Mouse (Mus musculus) MEL (cell line): Measurements from ENCODE around the gene Fam196b. TPM values are rescaled to one million over a fixed set of nuclear protein-coding genes. Genes with fewer than 3 reads are reported as not detected.

ENCODE experiments used
- DNase-seq: peaks from one replicate; pipeline ENCODE4 v3.0.0; 2011; ENCODE audit warnings: low read depth, low spot score
- H3K27ac ChIP-seq: 2 replicates; pipeline ENCODE4 v1.5.1; 2012; ENCODE audit warnings: low read depth, mild to moderate bottlenecking, control low read depth, low read length, moderate library complexity; ENCODE audit not compliant: control insufficient read depth
- H3K27me3 ChIP-seq, 2 experiments: fragments of 150-350 bp in 1 of 2; sonication (generic) in 1 of 2; 2 replicates each; pipeline ENCODE4 v1.6.1; 2012; ENCODE audit warnings: low read length in 2 of 2, mild to moderate bottlenecking in 2 of 2, improper control_type of control experiment in 1 of 2, moderate library complexity in 1 of 2; ENCODE audit not compliant: insufficient read depth in 2 of 2, control insufficient read depth in 1 of 2
- H3K36me3 ChIP-seq, 2 experiments: 2 replicates each; pipeline ENCODE4 v1.6.1; 2012 to 2014; ENCODE audit warnings: low read length in 2 of 2, improper control_type of control experiment in 1 of 2, inconsistent platforms in 1 of 2, mild to moderate bottlenecking in 1 of 2; ENCODE audit not compliant: insufficient read depth in 2 of 2, control insufficient read depth in 1 of 2
- H3K4me1 ChIP-seq, 2 experiments: fragments of 150-350 bp in 1 of 2; sonication (generic) in 1 of 2; 2 replicates each; pipeline ENCODE4 v1.6.1; 2012; ENCODE audit warnings: low read length in 2 of 2, improper control_type of control experiment in 1 of 2, mild to moderate bottlenecking in 1 of 2; ENCODE audit not compliant: insufficient read depth in 2 of 2, control insufficient read depth in 1 of 2
- H3K4me3 ChIP-seq, 2 experiments: fragments of 150-350 bp in 1 of 2; sonication (generic) in 1 of 2; 2 replicates each; pipeline ENCODE4 v1.5.1; 2012; ENCODE audit warnings: low read depth in 2 of 2, low read length in 2 of 2, mild to moderate bottlenecking in 2 of 2, moderate library complexity in 2 of 2, control low read depth in 1 of 2, improper control_type of control experiment in 1 of 2; ENCODE audit not compliant: control insufficient read depth in 1 of 2, insufficient read depth in 1 of 2
- H3K79me2 ChIP-seq: 2 replicates; pipeline ENCODE4 v1.6.1; 2012; ENCODE audit warnings: mild to moderate bottlenecking, low read length, moderate library complexity; ENCODE audit not compliant: control insufficient read depth, poor library complexity, insufficient read depth
- H3K9ac ChIP-seq: 2 replicates; pipeline ENCODE4 v1.6.1; 2012; ENCODE audit warnings: low read depth, mild to moderate bottlenecking, control low read depth, low read length, moderate library complexity; ENCODE audit not compliant: control insufficient read depth, poor library complexity, severe bottlenecking
- H3K9me3 ChIP-seq: fragments of 150-350 bp; sonication (generic); replicated peaks from 2 replicates; pipeline ENCODE4 v1.6.1; 2012; ENCODE audit warnings: mild to moderate bottlenecking, low read length, improper control_type of control experiment, moderate library complexity; ENCODE audit not compliant: insufficient read depth
- CHD2 ChIP-seq: IDR thresholded peaks from 2 replicates; pipeline ENCODE4 v1.6.1; 2011; ENCODE audit warnings: low read length, improper control_type of control experiment
- EP300 ChIP-seq, 2 experiments: IDR thresholded peaks; 2 replicates each; pipeline ENCODE4 v1.6.1; 2011; ENCODE audit warnings: improper control_type of control experiment in 2 of 2, low read length in 2 of 2, low read depth in 1 of 2, mild to moderate bottlenecking in 1 of 2
- GATA1 ChIP-seq: IDR thresholded peaks from 2 replicates; pipeline ENCODE4 v1.6.1; 2011; ENCODE audit warnings: low read depth, low read length, improper control_type of control experiment
- KAT2A ChIP-seq: conservative IDR thresholded peaks from 2 replicates; pipeline ENCODE4 v1.6.1; 2012; ENCODE audit warnings: low read depth, low read length, improper control_type of control experiment, inconsistent platforms
- MAX ChIP-seq: IDR thresholded peaks from 2 replicates; pipeline ENCODE4 v1.6.1; 2011; ENCODE audit warnings: low read length, improper control_type of control experiment
- POLR2A ChIP-seq, 2 experiments: IDR thresholded peaks; 2 replicates each; pipeline ENCODE4 v1.6.1; 2011 to 2012; ENCODE audit warnings: low read length in 2 of 2, mild to moderate bottlenecking in 2 of 2, control low read depth in 1 of 2, improper control_type of control experiment in 1 of 2, low read depth in 1 of 2, moderate library complexity in 1 of 2; ENCODE audit not compliant: control insufficient read depth in 1 of 2, insufficient read depth in 1 of 2, poor library complexity in 1 of 2
- POLR2AphosphoS5 ChIP-seq: IDR thresholded peaks from 2 replicates; pipeline ENCODE4 v1.6.1; 2012; ENCODE audit warnings: low read depth, borderline replicate concordance, mild to moderate bottlenecking, inconsistent platforms, low read length, moderate library complexity, mixed read lengths
- RAD21 ChIP-seq: IDR thresholded peaks from 2 replicates; pipeline ENCODE4 v1.6.1; 2011; ENCODE audit warnings: mild to moderate bottlenecking, low read depth, low read length, improper control_type of control experiment
- RCOR1 ChIP-seq: IDR thresholded peaks from 2 replicates; pipeline ENCODE4 v1.6.1; 2012; ENCODE audit warnings: low read depth, mild to moderate bottlenecking, inconsistent platforms, low read length, improper control_type of control experiment
- SIN3A ChIP-seq: IDR thresholded peaks from 2 replicates; pipeline ENCODE4 v1.6.1; 2012; ENCODE audit warnings: low read length, improper control_type of control experiment, inconsistent platforms
- SMC3 ChIP-seq: IDR thresholded peaks from 2 replicates; pipeline ENCODE4 v1.6.1; 2011; ENCODE audit warnings: low read depth, low read length, improper control_type of control experiment
- TAL1 ChIP-seq: IDR thresholded peaks from 2 replicates; pipeline ENCODE4 v1.6.1; 2012; ENCODE audit warnings: mild to moderate bottlenecking, inconsistent platforms, low read length, moderate library complexity, mixed read lengths
- TBP ChIP-seq: IDR thresholded peaks from 2 replicates; pipeline ENCODE4 v1.8.0; 2011; ENCODE audit warnings: low read depth, low read length, improper control_type of control experiment
- USF1 ChIP-seq: IDR thresholded peaks from 2 replicates; pipeline ENCODE4 v1.6.1; 2014; ENCODE audit warnings: low read depth, mild to moderate bottlenecking, inconsistent platforms, low read length, improper control_type of control experiment, moderate library complexity
- USF2 ChIP-seq, 2 experiments: IDR thresholded peaks; 2 replicates each; pipeline ENCODE4 v1.6.1; 2011 to 2012; ENCODE audit warnings: improper control_type of control experiment in 2 of 2, low read length in 2 of 2, borderline replicate concordance in 1 of 2, inconsistent platforms in 1 of 2, low read depth in 1 of 2, mild to moderate bottlenecking in 1 of 2; ENCODE audit not compliant: insufficient read depth in 1 of 2
- ZKSCAN1 ChIP-seq: IDR thresholded peaks from 2 replicates; pipeline ENCODE4 v1.6.1; 2012; ENCODE audit warnings: low read depth, mild to moderate bottlenecking, inconsistent platforms, low read length, improper control_type of control experiment, moderate library complexity
- ZMIZ1 ChIP-seq: IDR thresholded peaks from 2 replicates; pipeline ENCODE4 v1.6.1; 2012; ENCODE audit warnings: low read depth, mild to moderate bottlenecking, inconsistent platforms, low read length, improper control_type of control experiment, moderate library complexity
- polyA plus RNA-seq, 2 experiments: library from polyadenylated mRNA; stranded (reverse) in 1 of 2; unstranded in 1 of 2; fragments of >175 nt in 1 of 2; fragments of >200 nt in 1 of 2; gene quantifications; 2 replicates each; pipeline versions ENCODE4 v1.2.1 to v1.2.4; 2012; ENCODE audit warnings: low replicate concordance in 2 of 2, low read depth in 1 of 2; ENCODE audit not compliant: insufficient read length in 2 of 2, insufficient read depth in 1 of 2, missing spikeins in 1 of 2
- total RNA-seq: library from RNA; depleted of rRNA; stranded (reverse); fragments of 300-350 nt; gene quantifications from 2 replicates; pipeline ENCODE4 v1.2.3, GENCODE M21; 2012

Fam196b gene
- total and polyA plus RNA-seq, 3 experiments = 0.10 to 0.23 TPM; not detected in 1

- H3K9ac ChIP-seq = no peak overlapping the region
- H3K4me1 ChIP-seq = peaks cover 4 to 7% of the 10 kb centered on the region in 2 experiments; a peak in 3 of 4 replicates
- H3K27ac ChIP-seq = no peak overlapping the region
- peaks cover 9 to 13% of the 10 kb centered on the region in 2 experiments for H3K36me3 ChIP-seq
- TF ChIP-seq ZMIZ1 (0 out of 2 replicates have a peak, but pooled peaks have one; percentile 28), MAX (0 out of 2 replicates have a peak, but pooled peaks have one; percentile 47), POLR2AphosphoS5 (no peak), SIN3A (no peak), USF1 (no peak)
- no peaks in the 10 kb centered on the region for H3K79me2 ChIP-seq
- H3K27me3 ChIP-seq = no peaks in the 10 kb centered on the region
- DNase-seq = peak; percentile 59
- no peaks in the 10 kb centered on the region for H3K9me3 ChIP-seq
- no peak overlapping the region for H3K4me3 ChIP-seq
Observed at GRCm38 (mm10) chr11:34311717-34312116, 2.9 kb upstream of the Fam196b start.

DNA sequence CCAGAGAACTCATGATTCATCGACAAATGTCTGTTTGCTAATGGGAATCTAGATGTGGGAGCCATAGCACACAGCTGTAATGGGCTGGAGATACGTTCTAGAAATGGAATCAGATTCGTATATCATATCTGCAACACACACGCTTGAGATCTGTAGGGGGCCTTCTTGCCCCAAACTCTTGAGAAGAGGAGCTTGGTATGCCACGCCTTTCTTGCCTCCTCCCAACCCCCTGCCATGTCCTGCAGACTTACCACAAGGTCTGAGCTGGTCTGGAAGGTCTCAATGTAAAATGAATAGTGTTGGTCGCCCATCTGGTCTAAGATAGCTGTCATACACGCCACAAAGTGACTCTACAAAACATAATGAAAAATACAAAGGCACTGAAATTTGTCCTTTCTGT, 2.4 kb upstream of the Fam196b start:
- Histone ChIP-seq H3K27me3 (no peaks in the 10 kb centered on the region), H3K4me3 (no peak overlapping the region), H3K36me3 (peaks cover 9 to 11% of the 10 kb centered on the region in 2 experiments), H3K79me2 (no peaks in the 10 kb centered on the region), H3K4me1 (peaks cover 4 to 7% of the 10 kb centered on the region in 2 experiments; a peak in 3 of 4 replicates), H3K9me3 (no peaks in the 10 kb centered on the region), H3K27ac (no peak overlapping the region), H3K9ac (no peak overlapping the region)
- TF ChIP-seq USF2 (IDR thresholded peaks at IDR 0.05; ENCODE audit: borderline replicate concordance in 1 of 2, insufficient read depth in 1 of 2, low read depth in 1 of 2, low read length in 2 of 2) = no peak
- TF ChIP-seq SMC3 = no peak
- TF ChIP-seq EP300 (IDR thresholded peaks at IDR 0.05; ENCODE audit: low read depth in 1 of 2, low read length in 2 of 2) = 0 out of 4 replicates have a peak, but pooled peaks of 1 of the 2 experiments have one; percentile 19
- DNase-seq = peak; percentile 27

DNA sequence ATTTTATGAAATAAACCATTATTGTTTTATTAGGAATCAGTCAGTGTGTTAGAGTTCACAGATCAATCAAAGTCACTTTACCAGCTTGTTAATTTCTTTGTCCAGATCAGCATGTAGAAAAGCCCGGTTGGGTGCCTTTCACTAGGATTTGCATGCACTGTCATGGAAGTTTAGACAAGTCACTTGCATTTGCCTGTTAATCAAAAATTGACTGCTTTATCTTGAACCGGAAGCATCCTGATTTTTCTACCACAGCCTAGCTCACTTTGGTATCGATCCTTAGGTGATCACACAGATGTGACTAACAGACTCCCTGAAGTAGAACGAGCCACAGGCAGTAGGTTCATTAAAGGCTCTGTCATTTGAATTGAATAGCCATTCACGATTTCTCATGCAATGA, 761 bp downstream of the Fam196b start:
- TF ChIP-seq RAD21 (no peak), TBP (no peak), TAL1 (no peak), RCOR1 (no peak), POLR2A (IDR thresholded peaks at IDR 0.05; ENCODE audit: control insufficient read depth in 1 of 2, insufficient read depth in 1 of 2, low read depth in 1 of 2, low read length in 2 of 2, poor library complexity in 1 of 2) (no peak), SMC3 (no peak), SIN3A (no peak), GATA1 (no peak), ZKSCAN1 (no peak), CHD2 (no peak), KAT2A (no peak)
- H3K4me1 ChIP-seq = peaks cover 4 to 7% of the 10 kb centered on the region in 2 experiments; a peak in 3 of 4 replicates
- no peak overlapping the region for H3K9ac ChIP-seq
- peaks cover 0 to 9% of the 10 kb centered on the region in 2 experiments; a peak in 2 of 4 replicates for H3K36me3 ChIP-seq
- H3K79me2 ChIP-seq = no peaks in the 10 kb centered on the region
- DNase-seq = no peak
- no peak overlapping the region for H3K4me3 ChIP-seq
- no peaks in the 10 kb centered on the region for H3K9me3 ChIP-seq
- no peaks in the 10 kb centered on the region for H3K27me3 ChIP-seq
- no peak overlapping the region for H3K27ac ChIP-seq
